Mouse (Mus musculus): ENCODE data around the gene Itga3.

The Itga3 gene

DNA sequence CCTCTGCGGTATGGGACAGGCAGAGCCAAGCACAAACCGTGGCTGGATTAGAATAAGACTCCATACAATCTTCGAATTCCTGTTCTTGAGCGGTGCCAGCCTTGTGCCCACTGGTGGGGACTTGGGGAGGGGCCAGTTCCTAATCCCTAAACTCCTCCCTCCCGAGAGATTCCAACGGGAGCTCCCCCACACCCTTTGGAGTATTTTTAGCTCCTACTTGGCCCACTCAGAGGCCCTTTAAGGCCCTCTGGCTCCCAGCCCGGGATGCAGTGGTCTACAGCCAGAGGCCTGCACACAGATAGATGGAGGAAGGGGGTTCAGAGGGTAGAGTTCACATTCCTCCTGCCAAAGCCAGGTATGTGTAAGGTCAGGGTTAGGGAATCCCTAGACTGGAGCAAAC, 5.3 kb downstream of the Itga3 start:
- 51% methylated on average over 7 of the region's 7 CpGs for WGBS

- 81% methylated on average over 8 of the region's 8 CpGs for WGBS
Observed at GRCm38 (mm10) chr11:95070140-95071107, 6.2 kb downstream of the Itga3 start.

GRCm38 (mm10) chr11:95069226-95069957, 7.2 kb downstream of the Itga3 start:
- 90% methylated on average over 10 of the region's 10 CpGs for WGBS

DNA sequence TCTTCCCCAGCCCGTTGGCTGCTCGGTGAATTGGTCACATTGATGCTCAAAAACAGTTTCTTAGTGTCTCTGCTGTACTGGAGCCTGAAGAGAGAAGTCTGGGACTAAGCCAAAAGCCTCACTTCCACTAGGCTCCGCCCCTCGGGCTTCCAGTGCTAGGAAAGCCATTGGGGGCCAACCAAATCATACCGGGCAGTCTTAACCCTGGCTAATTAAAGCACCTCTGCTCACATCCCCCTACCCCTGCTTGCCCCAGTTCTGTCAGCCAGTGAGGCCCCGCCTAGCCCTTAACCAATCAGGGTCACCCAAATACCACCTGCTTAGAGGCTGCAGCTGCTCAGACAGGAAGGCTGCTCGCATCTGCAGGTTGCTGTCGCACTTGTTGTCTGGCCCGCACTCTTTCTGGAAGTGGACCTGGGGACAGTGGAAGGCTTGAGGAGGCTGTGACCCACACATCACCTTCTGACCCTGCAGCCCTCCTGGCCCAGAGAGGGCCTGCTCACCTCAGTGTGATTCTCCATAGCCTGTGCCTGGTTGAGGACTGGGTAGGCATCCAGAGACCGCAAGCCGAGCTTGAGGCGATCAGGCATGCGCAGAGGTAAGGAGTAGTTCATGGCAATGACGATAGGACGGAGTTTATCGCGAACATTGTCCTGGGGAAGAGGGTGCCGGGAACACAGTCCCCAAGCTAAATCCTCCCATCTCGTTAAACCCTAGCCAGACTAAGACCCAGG, 19.7 kb downstream of the Itga3 start:
- 52% methylated on average over 19 of the region's 19 CpGs for WGBS

DNA sequence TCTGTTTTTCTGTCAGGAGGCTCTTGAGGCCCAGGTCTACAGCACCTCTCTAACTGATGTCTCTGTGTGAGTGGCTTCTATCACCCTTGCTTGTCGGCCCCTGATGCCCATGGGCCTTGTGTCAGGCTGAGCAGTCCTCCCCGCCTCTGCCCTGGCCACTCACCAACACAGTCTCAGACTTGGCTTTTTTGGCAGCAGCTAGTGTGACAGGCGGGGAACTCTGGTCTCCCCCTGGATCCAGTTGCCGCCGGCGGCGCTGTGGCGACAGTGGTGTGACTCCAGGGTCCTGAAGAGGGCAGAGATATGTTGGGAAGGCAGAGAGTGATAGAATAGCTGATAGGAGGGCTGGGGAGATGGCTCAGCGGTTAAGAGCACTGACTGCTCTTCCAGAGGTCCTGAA, 23.5 kb downstream of the Itga3 start:
- WGBS, result 83% methylated on average over 9 of the region's 9 CpGs

GRCm38 (mm10) chr11:95046980-95047680, 29.5 kb downstream of the Itga3 start:
- WGBS, result 50% methylated on average over 9 of the region's 9 CpGs

DNA sequence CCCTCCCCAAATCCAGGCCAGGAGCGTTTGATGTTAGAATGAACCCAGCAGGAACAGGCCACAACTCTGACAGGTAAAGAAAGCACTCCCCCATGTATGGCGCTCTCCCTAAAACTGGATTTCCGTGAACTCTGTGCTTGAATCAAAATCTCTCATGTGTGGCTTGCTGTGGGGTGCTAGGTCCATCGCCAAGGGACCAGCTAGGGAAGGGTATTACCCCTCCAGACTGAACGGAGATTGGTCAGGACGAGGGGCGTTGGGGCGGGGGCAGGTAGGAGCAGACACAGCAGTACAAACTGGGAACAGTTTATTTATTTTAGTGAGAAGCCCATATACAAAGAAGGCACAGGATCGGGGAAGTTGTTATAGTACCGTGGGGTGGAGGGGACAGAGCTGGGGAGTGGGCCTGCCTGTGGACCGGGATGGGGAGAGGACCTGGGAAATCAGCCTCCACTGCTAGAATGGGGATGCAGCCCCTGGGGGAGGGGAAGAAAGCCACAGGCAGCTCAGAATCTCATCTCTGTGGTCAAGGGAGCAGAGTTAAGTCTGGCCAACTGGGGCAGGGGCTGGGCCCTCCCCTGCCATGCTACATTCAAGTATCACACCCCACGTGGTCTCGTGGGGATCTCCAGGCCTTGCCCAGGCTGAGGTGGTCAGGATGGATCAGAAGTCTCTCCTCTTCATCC, 32.3 kb downstream of the Itga3 start:
- 74% methylated on average over 13 of the region's 13 CpGs for WGBS

- WGBS, result 71% methylated on average over 7 of the region's 7 CpGs
Observed at GRCm38 (mm10) chr11:95043608-95044007, 33.0 kb downstream of the Itga3 start.

DNA sequence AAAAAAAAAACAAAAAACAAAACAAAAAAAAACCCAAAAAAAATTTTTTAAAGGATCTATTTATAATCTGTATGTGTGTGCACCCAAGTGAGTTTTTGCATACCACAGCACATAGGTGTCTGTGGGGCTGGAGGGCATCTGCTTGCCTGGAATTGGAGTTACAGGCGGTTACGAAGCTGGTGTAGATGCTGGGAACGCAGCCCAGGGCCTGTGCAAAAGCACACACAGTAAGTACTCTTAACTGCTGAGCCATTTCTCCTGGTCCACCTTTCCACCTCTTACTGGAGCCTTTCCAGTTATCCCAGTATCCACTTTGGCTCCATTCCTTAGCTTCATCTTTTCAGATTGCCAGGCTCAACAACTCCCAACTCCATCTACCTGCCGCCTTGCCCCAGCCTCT, 33.5 kb downstream of the Itga3 start:
- WGBS, result 91% methylated on average over 4 of the region's 4 CpGs

- WGBS, result 1% methylated on average over 11 of the region's 11 CpGs
Observed at GRCm38 (mm10) chr11:95042096-95042495, 34.5 kb downstream of the Itga3 start.

- WGBS, result 0% methylated on average over 41 of the region's 41 CpGs
Observed at GRCm38 (mm10) chr11:95041139-95041609, 35.4 kb downstream of the Itga3 start, which contains the start of gene Pdk2. Gene Pdk2 (minus strand): TSS chr11:95041354.

GRCm38 (mm10) chr11:95040491-95041138, 36.0 kb downstream of the Itga3 start:
- WGBS, result under 1% methylated on average over 20 of the region's 20 CpGs

DNA sequence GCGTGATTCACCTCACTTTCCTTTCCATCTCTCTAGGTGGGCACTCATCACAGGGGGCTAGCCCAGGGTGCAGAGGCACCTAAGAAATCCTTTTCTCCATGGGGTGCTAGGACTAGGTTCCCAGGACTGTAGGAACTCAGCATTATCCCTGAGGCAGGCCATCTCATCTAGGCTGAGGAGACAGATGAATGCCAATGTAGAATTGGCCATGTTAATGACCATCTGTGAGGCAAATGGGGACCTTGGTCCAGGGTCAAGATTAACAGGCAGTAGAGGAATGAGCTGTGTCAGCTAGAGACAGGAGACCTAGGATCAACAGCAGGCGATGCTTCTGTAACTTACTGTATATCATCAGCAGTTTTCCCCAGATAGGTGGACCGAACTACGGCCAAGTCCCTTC, 36.8 kb downstream of the Itga3 start:
- 76% methylated on average over 4 of the region's 4 CpGs for WGBS

DNA sequence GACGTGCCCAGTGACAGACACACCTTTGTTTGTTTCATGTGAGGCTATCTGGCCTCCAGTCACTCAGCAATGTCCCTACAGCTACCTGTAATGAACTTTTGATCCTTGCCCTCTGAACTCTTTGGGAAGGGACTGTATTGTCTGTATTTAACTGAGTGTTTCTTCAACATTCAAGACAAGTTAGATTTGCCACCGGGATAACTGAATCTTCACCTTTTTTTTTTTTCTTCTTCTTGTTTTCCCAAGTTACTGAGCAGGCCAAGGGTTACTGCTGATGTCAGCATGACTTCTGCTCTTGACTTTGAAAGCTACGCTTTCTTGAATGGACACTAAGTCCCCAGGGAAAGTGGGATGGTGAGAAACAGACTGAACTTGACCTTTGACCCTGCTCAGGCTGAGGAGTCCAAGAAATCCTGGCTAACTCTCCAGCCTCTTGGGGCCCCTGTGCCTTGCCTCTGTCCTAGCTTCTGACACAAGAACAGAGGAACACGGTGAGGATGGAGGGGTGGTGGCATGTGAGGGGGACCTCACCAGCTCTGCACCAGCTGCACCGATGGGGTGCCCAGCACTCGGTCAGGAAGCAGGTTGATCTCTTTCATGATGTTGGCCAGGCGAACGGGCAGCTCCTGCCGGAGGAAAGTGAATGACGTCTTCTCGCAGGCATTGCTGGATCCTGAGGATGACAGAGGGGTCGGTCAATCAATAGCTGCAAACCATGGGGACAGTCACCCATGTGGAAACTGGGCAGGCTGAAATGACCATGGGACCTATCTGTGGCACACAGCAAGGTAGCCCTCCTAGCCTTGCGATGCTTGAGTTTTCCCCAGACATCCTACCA, 37.6 kb downstream of the Itga3 start:
- 81% methylated on average over 13 of the region's 13 CpGs for WGBS

DNA sequence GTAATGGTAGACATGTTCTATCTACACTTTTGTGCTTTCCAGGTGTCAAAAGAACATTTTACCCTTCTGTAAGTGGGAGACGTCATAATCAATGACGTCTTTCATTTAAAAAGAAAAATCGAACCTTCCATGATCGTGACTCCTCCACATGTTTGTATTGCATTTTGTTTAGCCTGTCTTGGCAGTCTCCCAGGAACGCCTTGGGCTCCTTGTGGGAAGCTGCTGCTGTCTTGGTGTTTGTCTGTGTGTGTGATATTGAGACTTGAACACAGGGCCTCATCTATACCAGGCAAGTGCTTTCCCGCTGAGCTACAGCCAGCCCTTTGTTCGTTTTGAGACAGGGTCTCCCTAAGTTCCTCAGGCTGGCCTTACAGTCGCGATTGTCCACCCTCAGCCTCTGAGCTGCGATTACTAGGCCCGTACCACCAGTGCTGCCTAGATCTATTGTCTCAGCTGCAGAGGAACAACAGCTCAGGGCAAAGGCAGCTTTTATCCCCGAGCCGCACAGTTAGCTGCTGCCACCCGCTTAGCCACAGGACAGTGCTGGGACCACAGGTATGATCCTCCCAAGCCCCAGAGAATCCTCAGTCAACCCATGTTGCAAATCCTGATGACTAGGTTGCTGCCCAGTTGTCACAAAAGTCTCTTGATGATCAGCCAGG, 38.3 kb downstream of the Itga3 start:
- WGBS, result 57% methylated on average over 14 of the region's 14 CpGs

DNA sequence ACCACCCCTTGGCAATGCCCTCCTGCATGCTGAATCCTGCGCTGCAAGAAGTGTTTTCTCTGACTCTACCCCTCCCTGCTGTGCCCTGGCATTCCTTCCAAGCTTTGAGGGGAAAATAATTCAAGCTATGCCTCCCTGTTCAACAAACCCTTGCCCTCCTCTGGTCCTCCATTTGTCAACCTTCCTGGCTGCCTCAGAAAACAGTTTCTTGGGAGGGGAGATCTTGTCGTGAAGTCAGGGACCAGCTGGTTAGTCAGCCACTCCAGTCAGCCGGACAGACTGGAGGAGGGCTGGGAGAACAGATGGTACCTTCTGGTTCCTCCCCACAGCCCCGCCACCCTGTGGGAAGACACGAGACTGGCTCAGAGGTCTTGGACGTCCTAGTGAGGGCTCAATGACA, 39.3 kb downstream of the Itga3 start:
- WGBS, result 47% methylated on average over 6 of the region's 6 CpGs

DNA sequence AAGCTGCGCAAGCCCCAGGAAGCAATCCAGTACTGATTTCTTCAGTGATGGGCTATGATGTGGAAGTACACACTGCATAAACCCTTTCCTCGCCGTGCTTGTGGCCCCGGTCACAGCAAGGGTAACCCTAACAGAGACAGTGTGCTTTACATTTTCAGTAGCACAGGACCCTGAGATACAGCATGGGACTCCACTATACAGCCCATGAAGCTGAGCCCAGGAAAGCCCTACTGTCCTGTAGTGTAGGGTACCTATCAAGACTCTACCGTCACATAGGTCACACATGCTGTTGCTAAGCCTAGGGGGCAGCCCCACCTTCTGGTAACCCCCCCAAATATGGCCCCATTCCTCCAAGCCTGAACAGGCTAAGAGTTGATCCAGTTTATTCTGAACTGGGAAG, 40.1 kb downstream of the Itga3 start:
- 99% methylated on average over 5 of the region's 5 CpGs for WGBS

DNA sequence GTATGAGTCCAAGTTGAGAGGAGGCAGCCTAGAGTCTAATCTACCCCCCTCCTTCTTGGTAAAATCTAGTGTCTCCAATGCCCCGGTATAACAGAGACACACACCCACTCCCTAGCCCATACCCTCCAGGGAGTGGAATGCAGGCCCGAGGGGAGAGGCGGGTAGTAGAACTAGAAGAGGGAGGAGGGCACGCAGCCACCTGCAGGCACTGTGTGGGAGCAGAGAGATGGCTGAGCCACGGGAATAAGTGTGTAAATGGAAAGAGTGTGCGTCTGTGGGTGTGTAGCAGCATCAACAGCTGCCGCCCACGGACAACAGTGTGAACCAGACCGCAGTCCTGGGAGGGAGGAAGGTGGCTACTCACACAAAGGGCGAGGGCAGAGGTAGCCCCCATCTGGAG, 41.7 kb downstream of the Itga3 start:
- WGBS, result 35% methylated on average over 10 of the region's 10 CpGs

- 85% methylated on average over 14 of the region's 14 CpGs for WGBS
Observed at GRCm38 (mm10) chr11:95033617-95034016, 43.0 kb downstream of the Itga3 start.
